Mouse (Mus musculus) hindbrain, embryonic 12.5 days (tissue): ENCODE data around the gene Bdh2. TPM values are rescaled to one million over a fixed set of nuclear protein-coding genes. Genes with fewer than 3 reads are reported as not detected.
A peak's percentile ranks its signal among the peaks of the same experiment; 100 is the strongest.

Experiments used
- ATAC-seq: fragments of 200-750 bp; cut with Nextera tagmentation; 2 replicates; pipeline ENCODE4 v1.8.0; 2017; ENCODE audit warnings: moderate TSS enrichment; ENCODE audit not compliant: low FRiP score
- H3K27ac ChIP-seq: fragments of 300-500 bp; sonication (generic); 2 replicates; pipeline ENCODE4 v1.5.1; 2016; ENCODE audit warnings: mild to moderate bottlenecking
- H3K27me3 ChIP-seq: fragments of 300-500 bp; sonication (generic); 2 replicates; pipeline ENCODE4 v1.6.1; 2016; ENCODE audit warnings: mild to moderate bottlenecking
- H3K36me3 ChIP-seq: fragments of 300-500 bp; sonication (generic); 2 replicates; pipeline ENCODE4 v1.6.1; 2016; ENCODE audit warnings: mild to moderate bottlenecking
- H3K4me1 ChIP-seq: fragments of 300-500 bp; sonication (generic); 2 replicates; pipeline ENCODE4 v1.6.1; 2016
- H3K4me2 ChIP-seq: fragments of 300-500 bp; sonication (generic); replicated peaks from 2 replicates; pipeline ENCODE4 v1.6.1; 2016; ENCODE audit warnings: mild to moderate bottlenecking
- H3K4me3 ChIP-seq: fragments of 300-500 bp; sonication (generic); 2 replicates; pipeline ENCODE4 v1.5.1; 2016; ENCODE audit warnings: mild to moderate bottlenecking
- H3K9ac ChIP-seq: fragments of 300-500 bp; sonication (generic); 2 replicates; pipeline ENCODE4 v1.6.1; 2016; ENCODE audit warnings: mild to moderate bottlenecking, moderate library complexity
- H3K9me3 ChIP-seq: fragments of 300-500 bp; sonication (generic); replicated peaks from 2 replicates; pipeline ENCODE4 v1.6.1; 2016; ENCODE audit warnings: mild to moderate bottlenecking
- WGBS: fragments of 180-500 bp; shearing (Covaris S2); methylation state at CpG from one replicate; pipeline ENCODE4 v1.1.7; 2016; 5-methylcytosine and 5-hydroxymethylcytosine counted together
- polyA plus RNA-seq: library from polyadenylated mRNA; unstranded; fragments of >200 nt; fragmentation: Nextera tagmentation; extraction: Ambion mirVana; gene quantifications from 2 replicates; pipeline ENCODE4 v1.2.1, GENCODE M21; 2016

Gene Bdh2
- polyA plus RNA-seq, 1 experiment from 2014 or later: 5.6 TPM

GRCm38 (mm10) chr3:135273047-135273446 is 8.0 kb upstream of the Bdh2 start:
- H3K27ac ChIP-seq: no peak overlapping the region
- no peaks in the 10 kb centered on the region for H3K4me1 ChIP-seq
- no peak overlapping the region for H3K4me2 ChIP-seq
- H3K27me3 ChIP-seq: no peaks in the 10 kb centered on the region
- H3K36me3 ChIP-seq: peaks cover 41% of the 10 kb centered on the region
- no peak overlapping the region for H3K9ac ChIP-seq
- ATAC-seq: no peak
- 92% methylated on average over 13 of the region's 13 CpGs for WGBS
- no peaks in the 10 kb centered on the region for H3K9me3 ChIP-seq
- H3K4me3 ChIP-seq: no peak overlapping the region

DNA sequence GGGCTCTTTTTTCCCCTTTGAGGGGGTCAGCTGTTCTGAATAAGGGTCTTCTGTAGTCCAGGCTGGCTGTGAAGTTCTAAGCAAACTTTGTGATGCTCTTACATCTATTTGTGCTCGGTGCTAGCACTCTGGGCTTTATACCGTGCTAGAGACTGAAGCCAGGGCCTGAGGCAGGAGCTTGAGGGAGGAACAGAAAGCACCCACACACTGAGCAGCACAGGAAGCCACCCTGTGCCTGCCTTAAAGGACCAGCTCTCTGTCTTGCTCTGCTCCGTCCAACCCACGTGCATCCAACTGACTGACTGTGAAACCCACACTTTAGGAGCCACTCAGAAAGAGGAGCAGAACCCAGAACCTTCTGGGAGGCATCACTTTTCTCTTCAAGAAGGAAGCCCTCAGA is 861 bp upstream of the Bdh2 start:
- WGBS: 77% methylated on average over 4 of the region's 4 CpGs
- H3K36me3 ChIP-seq: no peaks in the 10 kb centered on the region
- no peak overlapping the region for H3K9ac ChIP-seq
- H3K4me2 ChIP-seq: no peak overlapping the region
- H3K4me3 ChIP-seq: no peak overlapping the region
- no peaks in the 10 kb centered on the region for H3K9me3 ChIP-seq
- peaks cover 3% of the 10 kb centered on the region; the same call in 1 of the 2 replicates for H3K4me1 ChIP-seq
- H3K27ac ChIP-seq: no peak overlapping the region
- no peaks in the 10 kb centered on the region for H3K27me3 ChIP-seq
- ATAC-seq: 0 out of 2 replicates have a peak, but pooled peaks have one; percentile 6

DNA sequence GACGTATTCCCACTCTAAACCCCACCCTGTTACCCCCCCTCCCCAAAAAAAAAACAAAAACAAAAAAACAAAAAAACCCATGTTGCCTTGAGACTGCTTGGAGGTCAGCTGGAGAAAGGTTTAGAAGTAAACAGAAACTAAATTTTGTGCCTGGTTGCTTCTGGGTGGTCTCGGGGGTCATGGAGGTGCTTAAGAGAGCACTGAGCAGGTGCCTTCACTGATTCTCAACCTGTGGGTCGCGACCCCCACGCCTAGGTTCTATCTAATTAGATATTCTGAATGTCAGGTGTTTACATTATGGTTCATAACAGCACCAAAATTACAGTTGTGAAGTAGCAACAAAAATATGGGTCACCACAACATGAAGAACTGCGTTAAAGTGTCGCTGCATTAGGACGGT is 680 bp downstream of the Bdh2 start:
- Histone ChIP-seq H3K36me3 (no peaks in the 10 kb centered on the region), H3K9ac (no peak overlapping the region), H3K4me2 (no peak overlapping the region), H3K4me1 (peaks cover 3% of the 10 kb centered on the region; the same call in 1 of the 2 replicates), H3K9me3 (no peaks in the 10 kb centered on the region), H3K27ac (no peak overlapping the region), H3K27me3 (no peaks in the 10 kb centered on the region), H3K4me3 (no peak overlapping the region)
- WGBS: 81% methylated on average over 8 of the region's 8 CpGs
- no peak for ATAC-seq

GRCm38 (mm10) chr3:135285256-135285655 is 4.2 kb downstream of the Bdh2 start:
- no peak for ATAC-seq

DNA sequence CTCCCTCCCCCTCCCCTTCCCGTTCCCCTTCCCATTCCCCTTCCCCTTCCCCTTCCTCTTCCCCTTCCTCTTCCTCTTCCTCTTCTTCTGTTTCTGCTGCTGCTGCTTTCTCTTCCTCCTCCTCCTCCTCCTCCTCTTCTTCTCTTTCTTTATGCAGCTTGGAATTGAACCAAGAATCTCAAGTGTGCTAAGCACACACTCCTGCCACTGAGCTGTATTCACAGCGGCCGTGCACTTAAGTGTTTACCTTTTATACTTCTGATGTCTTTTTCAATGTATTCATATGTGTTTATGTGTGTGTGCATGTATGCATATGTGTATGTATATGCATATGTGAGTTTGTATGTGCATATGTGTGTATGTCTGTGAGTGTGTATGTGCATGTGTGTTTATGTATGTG is 4.8 kb downstream of the Bdh2 start:
- Histone ChIP-seq H3K9me3 (no peaks in the 10 kb centered on the region), H3K4me1 (peaks cover 1% of the 10 kb centered on the region; the same call in 1 of the 2 replicates), H3K27me3 (no peaks in the 10 kb centered on the region), H3K4me3 (no peak overlapping the region), H3K4me2 (no peak overlapping the region), H3K27ac (no peak overlapping the region), H3K36me3 (no peaks in the 10 kb centered on the region), H3K9ac (no peak overlapping the region)
- 82% methylated on average over 3 of the region's 3 CpGs for WGBS
- no peak for ATAC-seq

More at GRCm38 (mm10) chr3:135285256-135285655, 4.2 kb downstream of the Bdh2 start:
- Histone ChIP-seq H3K27ac (no peak overlapping the region), H3K27me3 (no peaks in the 10 kb centered on the region), H3K36me3 (no peaks in the 10 kb centered on the region), H3K4me2 (no peak overlapping the region), H3K4me1 (peaks cover 3% of the 10 kb centered on the region; the same call in 1 of the 2 replicates), H3K9me3 (no peaks in the 10 kb centered on the region), H3K9ac (no peak overlapping the region), H3K4me3 (no peak overlapping the region)
- 87% methylated on average over 11 of the region's 11 CpGs for WGBS

DNA sequence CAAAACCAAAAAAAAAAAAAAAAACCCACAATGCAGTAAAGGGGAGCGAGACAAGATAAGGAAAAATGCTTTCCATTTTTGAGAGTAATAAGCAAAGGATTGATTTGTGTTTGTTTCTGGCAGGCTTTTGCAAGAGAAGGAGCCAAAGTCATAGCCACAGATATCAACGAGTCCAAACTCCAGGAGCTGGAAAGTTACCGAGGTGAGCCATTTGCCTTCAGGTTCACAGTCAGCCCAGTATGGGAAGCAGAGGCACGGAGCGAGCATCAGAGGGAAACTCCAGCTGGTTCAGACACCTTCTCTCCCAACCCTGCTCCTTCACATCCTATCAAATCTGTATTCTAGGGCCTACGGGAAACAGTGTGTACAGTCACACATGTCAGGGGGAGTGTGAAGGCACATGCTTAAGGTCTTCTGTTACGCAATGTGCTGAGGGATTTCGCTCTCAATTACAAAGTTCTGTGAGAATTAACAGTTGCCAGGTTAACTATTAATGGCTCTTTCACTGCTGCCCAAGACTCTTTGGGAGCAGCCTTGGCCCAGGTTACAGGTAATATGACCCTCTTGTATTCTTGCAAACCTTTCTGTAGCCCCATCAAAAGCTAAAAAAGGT is 7.2 kb downstream of the Bdh2 start:
- no peak overlapping the region for H3K4me3 ChIP-seq

GRCm38 (mm10) chr3:135289148-135289547 is 8.1 kb downstream of the Bdh2 start:
- no peak for ATAC-seq
- H3K27me3 ChIP-seq: no peaks in the 10 kb centered on the region
- no peak overlapping the region for H3K4me3 ChIP-seq
- H3K36me3 ChIP-seq: no peaks in the 10 kb centered on the region
- WGBS: 100% methylated on average over 1 of the region's 1 CpGs
- no peak overlapping the region for H3K9ac ChIP-seq
- no peak overlapping the region for H3K4me2 ChIP-seq
- H3K4me1 ChIP-seq: no peaks in the 10 kb centered on the region
- H3K27ac ChIP-seq: no peak overlapping the region
- no peaks in the 10 kb centered on the region for H3K9me3 ChIP-seq

More for the DNA sequence above, 7.2 kb downstream of the Bdh2 start:
- Histone ChIP-seq H3K9me3 (no peaks in the 10 kb centered on the region), H3K4me2 (no peak overlapping the region), H3K36me3 (no peaks in the 10 kb centered on the region), H3K27me3 (no peaks in the 10 kb centered on the region), H3K9ac (no peak overlapping the region), H3K4me1 (no peaks in the 10 kb centered on the region), H3K27ac (no peak overlapping the region)
- WGBS: 85% methylated on average over 8 of the region's 8 CpGs
- no peak for ATAC-seq

DNA sequence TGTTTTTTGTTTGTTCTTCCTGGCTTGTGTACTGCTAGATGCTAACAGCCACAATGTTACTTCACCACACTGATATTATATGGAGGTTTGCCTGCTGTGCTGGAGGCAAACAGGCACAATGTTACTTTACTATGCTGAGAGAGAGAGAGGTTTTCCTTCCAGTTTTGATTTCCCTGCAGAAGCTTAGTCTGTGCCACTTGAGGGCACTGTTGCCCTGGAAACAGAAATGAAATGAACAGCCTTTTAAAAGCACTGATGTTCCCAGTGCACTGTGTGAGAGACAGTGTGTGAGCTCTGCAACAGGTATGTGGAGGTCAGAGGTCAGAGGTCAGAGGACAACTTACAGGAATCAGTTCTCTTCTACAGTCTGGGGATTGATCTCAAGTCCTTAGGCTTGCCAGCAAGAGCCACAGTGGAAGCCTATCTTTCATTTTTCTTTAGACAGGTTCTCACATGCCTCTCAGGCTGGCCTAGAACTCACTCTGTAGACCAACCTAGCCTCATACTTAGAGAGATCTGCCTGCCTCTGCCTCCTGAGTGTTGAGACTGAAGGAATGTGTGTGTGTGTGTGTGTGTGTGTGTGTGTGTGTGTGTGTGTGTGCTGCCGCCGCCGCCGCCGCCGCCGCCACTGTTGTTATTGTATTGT is 9.4 kb downstream of the Bdh2 start:
- no peaks in the 10 kb centered on the region for H3K4me1 ChIP-seq
- H3K4me3 ChIP-seq: no peak overlapping the region
- ATAC-seq: peak; percentile 71
- no peak overlapping the region for H3K9ac ChIP-seq
- no peaks in the 10 kb centered on the region for H3K27me3 ChIP-seq
- H3K4me2 ChIP-seq: no peak overlapping the region
- H3K36me3 ChIP-seq: no peaks in the 10 kb centered on the region
- no peaks in the 10 kb centered on the region for H3K9me3 ChIP-seq
- WGBS: no CpG with 5 or more reads among the region's 7 CpGs
- no peak overlapping the region for H3K27ac ChIP-seq

- Histone ChIP-seq H3K4me1 (no peaks in the 10 kb centered on the region), H3K27me3 (no peaks in the 10 kb centered on the region), H3K4me3 (no peak overlapping the region), H3K9ac (no peak overlapping the region), H3K36me3 (no peaks in the 10 kb centered on the region), H3K27ac (no peak overlapping the region), H3K4me2 (no peak overlapping the region), H3K9me3 (no peaks in the 10 kb centered on the region)
- no peak for ATAC-seq
- 54% methylated on average over 7 of the region's 7 CpGs for WGBS
Measured at GRCm38 (mm10) chr3:135293703-135294102, 12.7 kb downstream of the Bdh2 start.

DNA sequence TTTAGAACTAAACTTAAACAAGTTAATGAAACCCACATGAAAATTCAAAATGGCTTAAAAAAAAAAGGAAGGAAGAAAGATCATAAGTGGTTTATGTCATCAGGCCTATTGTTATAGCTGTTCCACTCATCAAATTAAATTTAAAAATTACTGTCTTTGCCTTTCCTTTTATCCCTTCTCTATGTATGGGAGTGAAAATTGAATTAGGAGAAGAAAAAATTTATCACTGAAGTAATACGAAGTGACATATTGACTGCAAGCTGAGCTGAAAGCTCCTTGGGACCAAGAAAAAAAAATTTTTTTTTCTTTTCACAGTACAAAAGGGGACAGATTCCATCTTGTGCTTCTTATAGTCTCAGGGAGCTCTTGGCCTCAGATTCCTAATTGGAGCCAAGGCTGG is 14.5 kb downstream of the Bdh2 start:
- no peak overlapping the region for H3K4me2 ChIP-seq
- no peak for ATAC-seq

DNA sequence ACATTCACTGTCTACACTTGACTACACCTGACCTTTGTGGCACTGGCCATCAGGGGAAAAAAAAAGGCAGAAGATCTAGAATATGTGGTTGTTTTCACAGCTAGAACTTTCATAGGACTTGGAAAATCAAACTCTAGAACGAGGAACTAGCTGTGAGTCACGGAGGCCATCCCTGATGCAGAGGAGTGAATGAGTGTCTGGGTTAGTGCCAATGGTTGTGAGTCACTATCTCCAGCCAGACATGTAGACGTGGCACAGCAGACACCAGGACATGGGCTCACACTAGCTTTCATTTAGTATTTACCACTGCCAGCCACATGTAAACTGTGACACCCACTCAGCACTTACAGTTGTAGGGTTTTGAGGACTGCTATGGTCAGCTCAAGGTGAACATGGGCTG is 17.5 kb downstream of the Bdh2 start:
- H3K9ac ChIP-seq: no peak overlapping the region
- H3K4me3 ChIP-seq: no peak overlapping the region
- H3K4me1 ChIP-seq: peaks cover 4% of the 10 kb centered on the region; the same call in 1 of the 2 replicates
- no peaks in the 10 kb centered on the region for H3K9me3 ChIP-seq
- H3K36me3 ChIP-seq: no peaks in the 10 kb centered on the region
- no peaks in the 10 kb centered on the region for H3K27me3 ChIP-seq
- H3K27ac ChIP-seq: no peak overlapping the region
- no peak for ATAC-seq
- no peak overlapping the region for H3K4me2 ChIP-seq
- WGBS: 94% methylated on average over 3 of the region's 3 CpGs

More for the DNA sequence above, 14.5 kb downstream of the Bdh2 start:
- Histone ChIP-seq H3K4me3 (no peak overlapping the region), H3K9me3 (no peaks in the 10 kb centered on the region), H3K27ac (no peak overlapping the region), H3K9ac (no peak overlapping the region), H3K27me3 (no peaks in the 10 kb centered on the region), H3K36me3 (no peaks in the 10 kb centered on the region), H3K4me1 (no peaks in the 10 kb centered on the region)
- 90% methylated on average over 1 of the region's 1 CpGs for WGBS

DNA sequence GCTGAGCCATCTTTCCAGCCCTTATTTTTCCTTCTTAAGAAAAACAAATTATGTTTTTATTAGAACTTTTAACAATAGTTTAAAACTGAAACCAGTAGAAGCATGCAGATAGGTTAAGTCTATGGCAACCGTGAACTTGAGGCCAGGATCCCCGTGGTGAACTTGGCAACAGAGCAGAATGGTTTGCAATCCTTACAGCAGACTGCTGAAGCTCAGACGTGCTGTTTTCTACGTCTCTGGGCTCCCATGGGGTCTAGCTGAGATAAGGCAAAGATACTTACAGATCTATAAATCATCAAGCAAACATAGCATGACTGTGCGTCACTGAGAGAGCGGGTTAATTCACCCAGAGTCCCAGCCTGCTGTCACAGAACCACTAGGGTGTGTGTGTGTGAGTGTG is 19.1 kb downstream of the Bdh2 start:
- no peaks in the 10 kb centered on the region for H3K36me3 ChIP-seq
- no peak for ATAC-seq
- H3K4me1 ChIP-seq: peaks cover 12% of the 10 kb centered on the region
- no peaks in the 10 kb centered on the region for H3K9me3 ChIP-seq
- no peak overlapping the region for H3K4me2 ChIP-seq
- no peak overlapping the region for H3K4me3 ChIP-seq
- H3K27me3 ChIP-seq: no peaks in the 10 kb centered on the region
- 69% methylated on average over 6 of the region's 6 CpGs for WGBS
- H3K27ac ChIP-seq: no peak overlapping the region
- no peak overlapping the region for H3K9ac ChIP-seq

GRCm38 (mm10) chr3:135304060-135304459 is 23.0 kb downstream of the Bdh2 start:
- Histone ChIP-seq H3K4me2 (no peak overlapping the region), H3K27me3 (peaks cover 2% of the 10 kb centered on the region; the same call in 1 of the 2 replicates), H3K36me3 (no peaks in the 10 kb centered on the region), H3K4me1 (peaks cover 22% of the 10 kb centered on the region), H3K4me3 (no peak overlapping the region), H3K9ac (no peak overlapping the region), H3K9me3 (no peaks in the 10 kb centered on the region), H3K27ac (no peak overlapping the region)
- peak; percentile 43; the same call in 1 of the 2 replicates for ATAC-seq
- 12% methylated on average over 6 of the region's 6 CpGs for WGBS
